Mouse (Mus musculus): ENCODE results near the gene Sema6d.

DNA sequence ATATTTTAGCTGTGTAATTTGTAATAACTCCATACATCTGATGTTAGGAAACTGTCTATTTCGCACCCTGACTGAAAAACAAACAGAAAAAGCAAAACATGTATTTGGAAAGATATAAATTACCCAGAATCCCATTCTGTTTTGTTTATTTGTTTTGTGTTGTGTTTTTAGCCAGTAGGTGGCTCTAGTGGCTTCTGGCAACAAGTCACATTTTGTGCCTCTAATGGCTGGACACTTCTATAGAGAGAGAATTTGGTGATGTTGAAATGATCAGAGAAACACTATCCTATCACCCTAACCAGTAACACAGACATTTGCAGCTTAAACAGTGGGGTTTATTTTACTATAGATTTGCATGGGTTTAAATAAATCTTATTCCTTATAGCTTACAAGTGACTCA, 515.6 kb downstream of the Sema6d start:
- TF ChIP-seq CTCF (IDR thresholded peaks at IDR 0.05; ENCODE audit: insufficient read depth, low read depth, low read length), result no peak
- no peak for TF ChIP-seq POLR2A (IDR thresholded peaks at IDR 0.05; ENCODE audit: insufficient read depth, low read depth, low read length)

All from olfactory bulb, adult 2 months (tissue).